Mouse (Mus musculus) heart, postnatal 36 days (tissue): ENCODE results near the gene Wipf2. TPM values are rescaled to one million over a fixed set of nuclear protein-coding genes. Genes with fewer than 3 reads are reported as not detected.
A peak's percentile ranks its signal among the peaks of the same experiment; 100 is the strongest.
"Not testable (repeated sequence)": the region's sequence is repeated elsewhere in the genome, so short reads cannot be mapped to it uniquely, and the experiment has no call there.

Source experiments
- DNase-seq, 2 experiments: peaks; one replicate each; pipeline ENCODE4 v3.0.0; 2021 to 2022
- intact Hi-C: fragments of 180-260 bp; cut with DNase I; formaldehyde crosslinking; loops from one replicate; pipeline ENCODE4 v1.15.1; 2025
- total RNA-seq, 2 experiments: library from RNA; stranded (reverse); gene quantifications; 2 replicates each; pipeline ENCODE4 v1.2.3; 2021

Wipf2 gene
- total RNA-seq, 2 experiments from 2014 or later = 8.1 to 10.2 TPM

- no peak for DNase-seq
- intact Hi-C loops = loop anchor here (1.0 kb wide), 1 partner anchor 41 kb away; no protein-coding TSS in a partner anchor
Measured at GRCm38 (mm10) chr11:98905583-98905982, 42.1 kb downstream of the Wipf2 start.

GRCm38 (mm10) chr11:98907063-98907436 lies 43.6 kb downstream of the Wipf2 start:
- intact Hi-C loops = loop anchor here (2.0 kb wide), 1 partner anchor 116 kb away; no protein-coding TSS in a partner anchor
- DNase-seq = no peak

GRCm38 (mm10) chr11:98907437-98908173 lies 44.2 kb downstream of the Wipf2 start, which contains the start of gene Cdc6:
TSS of gene Cdc6 (plus strand) at chr11:98907801.
- intact Hi-C loops = loop anchor here (2.0 kb wide), 2 partner anchors 117 to 207 kb away; partner anchors contain the start of gene Csf3
- DNase-seq = peak; percentile 89 to 92

- intact Hi-C loops = loop anchor here (1.0 to 2.0 kb wide), 2 partner anchors 50 to 209 kb away; partner anchors contain the start of gene Csf3
- DNase-seq = peak; percentile 59 to 74
Measured at GRCm38 (mm10) chr11:98909654-98910053, 46.2 kb downstream of the Wipf2 start.

- intact Hi-C loops = no loop called here
- no peak for DNase-seq
Measured at GRCm38 (mm10) chr11:98910415-98910814, 47.0 kb downstream of the Wipf2 start.

- intact Hi-C loops = no loop called here
- no peak for DNase-seq
Measured at GRCm38 (mm10) chr11:98911498-98911897, 48.1 kb downstream of the Wipf2 start.

GRCm38 (mm10) chr11:98914196-98914595 lies 50.8 kb downstream of the Wipf2 start:
- no peak for DNase-seq

GRCm38 (mm10) chr11:98916376-98916775 lies 52.9 kb downstream of the Wipf2 start:
- intact Hi-C loops = loop anchor here (5.0 kb wide), 2 partner anchors 106 to 211 kb away; partner anchors contain the start of gene Top2a
- not testable (repeated sequence) for DNase-seq

More at GRCm38 (mm10) chr11:98914196-98914595, 50.8 kb downstream of the Wipf2 start:
- intact Hi-C loops = no loop called here

GRCm38 (mm10) chr11:98917428-98918005 lies 54.1 kb downstream of the Wipf2 start:
- intact Hi-C loops = loop anchor here (5.0 kb wide), 2 partner anchors 105 to 210 kb away; partner anchors contain the start of gene Top2a
- no peak for DNase-seq

GRCm38 (mm10) chr11:98918231-98918630 lies 54.8 kb downstream of the Wipf2 start:
- intact Hi-C loops = loop anchor here (5.0 kb wide), 2 partner anchors 104 to 209 kb away; partner anchors contain the start of gene Top2a
- peak in 1 of 2 experiments; percentile 56 for DNase-seq

GRCm38 (mm10) chr11:98919009-98919408 lies 55.6 kb downstream of the Wipf2 start:
- no peak for DNase-seq
- intact Hi-C loops = loop anchor here (5.0 kb wide), 2 partner anchors 103 to 208 kb away; partner anchors contain the start of gene Top2a

- DNase-seq = peak in 1 of 2 experiments; percentile 53
- intact Hi-C loops = loop anchor here (1.0 to 5.0 kb wide), 3 partner anchors 50 to 229 kb away; no protein-coding TSS in a partner anchor
Measured at GRCm38 (mm10) chr11:98921813-98922212, 58.4 kb downstream of the Wipf2 start.

- intact Hi-C loops = loop anchor here (1.0 to 5.0 kb wide), 2 partner anchors 50 to 115 kb away; no protein-coding TSS in a partner anchor
- DNase-seq = peak; percentile 76 to 77
Measured at GRCm38 (mm10) chr11:98922307-98922706, 58.9 kb downstream of the Wipf2 start.

- intact Hi-C loops = loop anchor here (1.0 to 5.0 kb wide), 2 partner anchors 49 to 114 kb away; no protein-coding TSS in a partner anchor
- DNase-seq = not testable (repeated sequence)
Measured at GRCm38 (mm10) chr11:98922851-98923711, 59.6 kb downstream of the Wipf2 start.

GRCm38 (mm10) chr11:98924633-98925175 lies 61.3 kb downstream of the Wipf2 start:
- DNase-seq = no peak

GRCm38 (mm10) chr11:98925265-98925721 lies 61.9 kb downstream of the Wipf2 start:
- DNase-seq = no peak
- intact Hi-C loops = no loop called here

More at GRCm38 (mm10) chr11:98924633-98925175, 61.3 kb downstream of the Wipf2 start:
- intact Hi-C loops = loop anchor here (5.0 kb wide), 1 partner anchor 113 kb away; no protein-coding TSS in a partner anchor

- intact Hi-C loops = no loop called here
- DNase-seq = no peak
Measured at GRCm38 (mm10) chr11:98925868-98926311, 62.5 kb downstream of the Wipf2 start.

- DNase-seq = no peak
- intact Hi-C loops = no loop called here
Measured at GRCm38 (mm10) chr11:98926553-98926952, 63.1 kb downstream of the Wipf2 start.

GRCm38 (mm10) chr11:98927438-98928076 lies 64.1 kb downstream of the Wipf2 start, which contains the start of gene Rara:
TSS of gene Rara (plus strand) at chr11:98927818.
- intact Hi-C loops = no loop called here
- DNase-seq = no peak
